Mouse (Mus musculus) right cerebral cortex, postnatal 14 days (tissue): ENCODE measurements around the gene Ell2.
A peak's percentile ranks its signal among the peaks of the same experiment; 100 is the strongest.
"Not testable (repeated sequence)": the region's sequence is repeated elsewhere in the genome, so short reads cannot be mapped to it uniquely, and the experiment has no call there.

Experiments
- DNase-seq: peaks from one replicate; pipeline ENCODE4 v3.0.0; 2022

Ell2 gene

GRCm38 (mm10) chr13:75706457-75706856 lies at the start of gene Ell2:
Gene Ell2, plus strand, starts transcription at chr13:75706757.
- DNase-seq = no peak

- no peak for DNase-seq
Measured at GRCm38 (mm10) chr13:75685438-75685837, 21.1 kb upstream of the Ell2 start.

DNA sequence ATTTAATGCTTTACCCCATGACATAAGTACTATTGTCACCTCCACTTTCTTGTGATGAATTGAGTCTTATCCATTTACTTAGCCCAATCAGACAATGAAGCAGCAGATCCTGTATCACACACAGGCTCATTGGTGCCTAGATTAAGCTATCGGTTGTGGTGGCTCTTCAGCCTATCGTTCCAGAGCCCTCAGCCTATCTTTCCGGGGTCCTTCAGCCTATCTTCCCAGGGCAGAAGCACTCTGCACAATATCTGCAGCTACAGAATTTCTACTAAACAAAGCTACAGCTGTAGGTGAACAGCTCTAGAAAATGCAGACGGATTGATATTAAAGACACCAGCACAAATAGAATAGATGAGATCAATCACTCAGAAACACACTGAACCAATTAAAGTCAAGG lies 19.6 kb upstream of the Ell2 start:
- no peak for DNase-seq

DNA sequence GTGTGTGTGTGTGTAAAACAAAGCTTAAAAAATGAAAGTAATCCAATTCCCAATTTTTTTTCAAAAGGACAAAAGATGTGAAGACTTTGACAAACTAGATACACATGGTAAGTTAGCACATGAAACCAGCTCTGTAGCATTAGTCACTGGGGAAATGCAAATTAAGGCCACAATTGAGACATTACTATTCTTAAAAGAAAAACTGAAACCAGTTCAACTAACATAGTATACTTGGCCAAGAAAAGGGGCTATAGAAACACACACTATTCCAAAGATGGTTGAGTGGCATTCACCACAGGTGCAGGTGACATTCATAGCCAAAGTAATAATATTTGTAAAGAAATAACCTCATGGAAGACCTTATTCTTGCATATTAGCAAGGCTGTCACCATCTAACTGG lies 14.9 kb upstream of the Ell2 start:
- no peak for DNase-seq

- DNase-seq = no peak
Measured at GRCm38 (mm10) chr13:75693081-75693480, 13.5 kb upstream of the Ell2 start.

DNA sequence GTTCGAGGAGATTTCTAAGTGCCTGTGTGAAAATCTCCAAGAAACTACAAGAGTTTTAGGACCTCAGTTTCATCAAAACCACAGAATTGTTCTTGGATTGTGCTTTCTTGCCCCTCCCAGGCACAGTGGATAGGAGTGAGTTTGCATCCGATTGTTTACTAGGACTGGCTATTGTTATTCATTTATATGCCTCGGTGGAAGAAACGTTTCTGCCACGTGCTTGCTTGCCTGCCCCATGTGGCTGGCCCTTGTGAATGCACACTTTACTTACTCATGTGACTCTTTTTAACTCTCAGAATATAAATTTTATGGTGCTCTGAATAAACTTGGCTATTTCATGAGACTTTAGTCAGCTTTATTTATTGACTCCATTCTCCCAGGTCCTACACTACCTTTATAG lies 3.7 kb upstream of the Ell2 start:
- DNase-seq = no peak

DNA sequence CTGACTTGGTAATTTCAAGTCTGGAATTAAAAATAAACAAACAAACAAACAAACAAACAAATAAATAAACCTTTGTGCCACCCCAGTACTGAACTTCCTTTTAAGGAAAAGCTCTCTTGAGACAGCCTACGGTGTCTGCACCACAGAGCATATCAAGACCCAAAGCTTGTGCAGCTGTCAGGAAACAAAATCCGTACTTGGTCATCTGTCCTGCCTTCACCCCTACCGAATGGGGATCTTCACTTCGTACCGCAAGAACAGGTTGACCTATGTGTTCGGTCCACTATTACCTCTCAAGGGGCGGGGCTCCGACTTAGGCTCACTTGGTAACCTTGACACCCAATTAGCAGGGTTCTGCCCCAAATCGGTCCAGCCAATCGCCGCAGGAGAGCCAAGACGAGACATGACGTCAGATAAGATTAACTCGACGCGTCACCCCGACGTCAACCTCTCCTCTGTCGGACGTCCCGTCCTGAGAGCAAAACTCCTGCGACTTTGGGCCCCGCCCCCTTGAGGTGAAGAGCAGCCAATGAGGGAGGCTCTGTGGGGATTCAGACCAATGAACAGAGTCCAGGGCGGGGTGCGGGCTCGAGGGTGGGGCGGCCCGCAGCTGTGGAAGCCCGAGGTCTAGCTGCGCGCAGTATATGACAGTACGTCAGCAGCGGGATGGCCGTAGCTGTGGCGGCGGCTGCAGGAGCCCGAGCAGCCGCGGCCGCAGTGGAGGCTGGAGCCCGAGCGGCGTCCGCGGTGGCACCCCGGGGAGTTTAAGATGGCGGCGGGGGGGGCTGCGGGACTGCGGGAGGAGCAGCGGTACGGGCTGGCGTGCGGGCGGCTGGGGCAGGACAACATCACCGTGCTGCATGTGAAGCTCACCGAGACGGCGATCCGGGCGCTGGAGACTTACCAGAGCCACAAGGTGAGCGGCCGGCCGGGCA lies 592 bp downstream of the Ell2 start:
- DNase-seq = peak; percentile 85

GRCm38 (mm10) chr13:75707821-75708636 lies 1.5 kb downstream of the Ell2 start:
- peak; percentile 41 for DNase-seq

GRCm38 (mm10) chr13:75708637-75709002 lies 2.1 kb downstream of the Ell2 start:
- no peak for DNase-seq

GRCm38 (mm10) chr13:75709026-75709778 lies 2.6 kb downstream of the Ell2 start:
- no peak for DNase-seq

GRCm38 (mm10) chr13:75710152-75710551 lies 3.6 kb downstream of the Ell2 start:
- no peak for DNase-seq

GRCm38 (mm10) chr13:75711517-75711916 lies 5.0 kb downstream of the Ell2 start:
- DNase-seq = not testable (repeated sequence)

GRCm38 (mm10) chr13:75712544-75712943 lies 6.0 kb downstream of the Ell2 start:
- not testable (repeated sequence) for DNase-seq

DNA sequence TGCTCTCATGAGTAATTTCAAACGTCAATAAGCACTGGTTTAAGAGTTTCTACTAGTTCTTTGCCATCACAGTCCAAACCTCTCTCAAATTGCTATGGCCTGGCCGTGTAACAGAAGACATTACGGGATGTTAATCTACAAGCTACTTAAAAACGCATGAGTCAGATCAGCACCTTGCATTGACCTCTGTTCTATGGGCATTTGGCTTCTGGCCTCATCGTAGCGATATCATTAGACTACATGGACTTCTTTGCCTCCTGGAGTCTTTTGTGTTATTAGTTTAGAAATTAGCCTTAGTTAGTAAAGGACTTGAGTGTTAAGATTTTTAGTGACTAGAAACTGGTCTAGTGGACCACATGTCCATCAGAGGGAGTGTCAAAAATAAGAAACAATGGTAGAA lies 7.8 kb downstream of the Ell2 start:
- no peak for DNase-seq

GRCm38 (mm10) chr13:75717638-75718302 lies 11.2 kb downstream of the Ell2 start:
- DNase-seq = no peak

DNA sequence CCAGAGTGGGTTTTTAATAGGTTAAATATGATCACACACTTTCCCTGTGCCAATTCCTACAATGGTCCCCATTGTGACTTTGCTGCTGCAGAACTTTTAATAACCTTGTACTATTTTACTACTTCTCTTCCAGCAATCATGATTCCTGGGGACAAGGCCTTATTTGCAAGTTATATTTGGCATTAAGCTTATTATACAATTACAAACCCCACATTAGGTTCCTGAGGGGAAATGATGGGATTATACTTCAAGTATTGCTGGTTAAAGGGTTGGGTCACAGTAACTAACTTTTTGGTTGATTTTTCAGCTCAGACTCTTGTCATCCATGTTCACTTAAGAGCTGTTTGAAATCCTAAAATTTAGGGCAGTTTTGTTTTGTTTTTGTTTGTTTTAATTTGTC lies 11.8 kb downstream of the Ell2 start:
- no peak for DNase-seq

DNA sequence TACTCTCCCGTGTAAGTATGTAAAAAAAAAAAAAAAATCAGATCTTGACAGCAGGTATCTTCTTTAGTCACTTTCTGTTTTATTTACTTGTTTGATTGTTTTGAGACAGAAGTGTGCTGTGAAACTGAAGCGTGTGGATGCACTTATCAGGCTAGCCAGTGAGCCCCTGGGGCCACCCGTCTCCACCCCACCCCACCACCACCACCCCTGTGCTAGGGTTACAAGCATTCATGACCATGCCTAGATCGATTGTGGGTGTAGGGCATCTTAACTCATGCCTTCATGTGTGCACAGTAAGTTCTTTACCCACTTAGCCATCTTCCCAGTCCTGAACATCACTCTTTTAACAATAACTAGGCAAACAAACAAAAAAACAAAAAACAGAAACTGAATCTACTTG lies 13.1 kb downstream of the Ell2 start:
- DNase-seq = no peak

GRCm38 (mm10) chr13:75726569-75727373 lies 20.2 kb downstream of the Ell2 start:
- no peak for DNase-seq

GRCm38 (mm10) chr13:75727932-75728331 lies 21.4 kb downstream of the Ell2 start:
- no peak for DNase-seq

DNA sequence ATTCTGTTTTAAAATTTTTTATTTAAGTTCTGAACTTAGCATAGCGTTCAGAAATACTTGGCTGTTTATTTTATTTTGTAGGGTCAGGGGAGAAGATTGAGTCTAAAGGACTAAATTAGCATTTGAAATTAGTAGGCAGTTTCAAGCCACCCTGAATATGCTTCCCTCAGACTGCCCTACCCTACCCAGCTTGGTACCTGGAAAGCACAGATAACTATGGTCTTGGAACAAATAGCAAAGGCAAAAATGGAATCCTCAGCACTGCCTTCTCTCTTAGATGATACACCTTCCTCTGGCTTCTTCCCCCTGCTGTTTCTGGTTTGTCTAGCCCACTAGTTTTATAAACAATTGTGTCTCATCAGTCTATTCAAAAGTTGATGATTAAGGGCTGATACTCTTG lies 23.3 kb downstream of the Ell2 start:
- DNase-seq = no peak

DNA sequence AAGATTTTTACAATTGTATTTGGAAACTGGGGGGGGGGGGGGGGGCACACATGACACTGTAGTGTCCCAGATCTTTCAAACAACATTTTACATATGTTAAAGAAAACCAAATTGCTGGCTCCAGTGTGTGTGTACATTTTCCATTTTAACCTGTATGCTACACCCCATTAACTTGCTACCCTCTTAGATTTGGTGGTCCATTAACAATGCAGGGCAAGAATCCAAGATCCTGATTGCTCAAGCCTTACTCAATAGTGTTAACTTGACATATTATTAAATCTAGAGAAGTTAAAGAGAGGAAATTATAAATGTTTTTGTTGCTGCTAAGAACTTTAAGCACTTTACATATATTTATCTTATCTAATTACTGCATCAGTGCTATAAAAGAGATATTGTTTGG lies 24.2 kb downstream of the Ell2 start:
- no peak for DNase-seq
